Mouse (Mus musculus): ENCODE measurements around the gene Rsph1. TPM values are rescaled to one million over a fixed set of nuclear protein-coding genes. Genes with fewer than 3 reads are reported as not detected.

Rsph1 gene
- polyA plus RNA-seq, 1 experiment from 2014 or later: 2.4 TPM

- Histone ChIP-seq H3K4me2 (no peak overlapping the region), H3K9ac (no peak overlapping the region), H3K9me3 (replicated peaks) (no peaks in the 10 kb centered on the region), H3K36me3 (no peaks in the 10 kb centered on the region), H3K27me3 (no peaks in the 10 kb centered on the region), H3K4me1 (peaks cover 10% of the 10 kb centered on the region), H3K27ac (no peak overlapping the region), H3K4me3 (replicated peaks) (no peak overlapping the region)
- no peak for ATAC-seq (replicated peaks; ENCODE audit: low FRiP score)
- WGBS: 75% methylated on average over 6 of the region's 6 CpGs
These were observed 38.8 kb upstream of the Rsph1 start for GRCm38 (mm10) chr17:31315993-31316392.

GRCm38 (mm10) chr17:31315046-31315792 lies 38.0 kb upstream of the Rsph1 start:
- Histone ChIP-seq H3K27me3 (no peaks in the 10 kb centered on the region), H3K27ac (no peak overlapping the region), H3K4me3 (replicated peaks) (no peak overlapping the region), H3K4me2 (no peak overlapping the region), H3K4me1 (peaks cover 10% of the 10 kb centered on the region), H3K9ac (no peak overlapping the region), H3K36me3 (no peaks in the 10 kb centered on the region), H3K9me3 (replicated peaks) (no peaks in the 10 kb centered on the region)
- no peak for ATAC-seq (replicated peaks; ENCODE audit: low FRiP score)
- WGBS: 37% methylated on average over 13 of the region's 13 CpGs

GRCm38 (mm10) chr17:31312648-31313047 lies 35.5 kb upstream of the Rsph1 start:
- WGBS: 52% methylated on average over 10 of the region's 10 CpGs
- no peaks in the 10 kb centered on the region for H3K9me3 ChIP-seq (replicated peaks)
- no peak for ATAC-seq (replicated peaks; ENCODE audit: low FRiP score)
- peaks cover 10% of the 10 kb centered on the region for H3K4me1 ChIP-seq
- no peak overlapping the region for H3K27ac ChIP-seq
- H3K4me3 ChIP-seq (replicated peaks): no peak overlapping the region
- no peaks in the 10 kb centered on the region for H3K36me3 ChIP-seq
- no peak overlapping the region for H3K9ac ChIP-seq
- H3K4me2 ChIP-seq: no peak overlapping the region
- no peaks in the 10 kb centered on the region for H3K27me3 ChIP-seq

- no peaks in the 10 kb centered on the region for H3K27me3 ChIP-seq
- no peak overlapping the region for H3K9ac ChIP-seq
- no peaks in the 10 kb centered on the region for H3K36me3 ChIP-seq
- no peaks in the 10 kb centered on the region for H3K9me3 ChIP-seq (replicated peaks)
- no peak overlapping the region for H3K4me2 ChIP-seq
- peaks cover 10% of the 10 kb centered on the region for H3K4me1 ChIP-seq
- H3K27ac ChIP-seq: no peak overlapping the region
- no peak for ATAC-seq (replicated peaks; ENCODE audit: low FRiP score)
- 77% methylated on average over 9 of the region's 9 CpGs for WGBS
- no peak overlapping the region for H3K4me3 ChIP-seq (replicated peaks)
These were observed 33.9 kb upstream of the Rsph1 start for GRCm38 (mm10) chr17:31311047-31311446.

GRCm38 (mm10) chr17:31309281-31309793 lies 32.2 kb upstream of the Rsph1 start:
- H3K9ac ChIP-seq: no peak overlapping the region
- no peaks in the 10 kb centered on the region for H3K27me3 ChIP-seq
- H3K4me2 ChIP-seq: no peak overlapping the region
- WGBS: 42% methylated on average over 6 of the region's 6 CpGs
- ATAC-seq (replicated peaks; ENCODE audit: low FRiP score): no peak
- no peaks in the 10 kb centered on the region for H3K9me3 ChIP-seq (replicated peaks)
- no peak overlapping the region for H3K27ac ChIP-seq
- H3K4me1 ChIP-seq: peaks cover 17% of the 10 kb centered on the region
- no peak overlapping the region for H3K4me3 ChIP-seq (replicated peaks)
- no peaks in the 10 kb centered on the region for H3K36me3 ChIP-seq

- 96% methylated on average over 7 of the region's 7 CpGs for WGBS
- H3K36me3 ChIP-seq: no peaks in the 10 kb centered on the region
- H3K4me1 ChIP-seq: peaks cover 17% of the 10 kb centered on the region
- H3K4me2 ChIP-seq: no peak overlapping the region
- H3K9ac ChIP-seq: no peak overlapping the region
- H3K9me3 ChIP-seq (replicated peaks): no peaks in the 10 kb centered on the region
- ATAC-seq (replicated peaks; ENCODE audit: low FRiP score): no peak
- no peak overlapping the region for H3K4me3 ChIP-seq (replicated peaks)
- H3K27ac ChIP-seq: no peak overlapping the region
- no peaks in the 10 kb centered on the region for H3K27me3 ChIP-seq
These were observed 31.2 kb upstream of the Rsph1 start for GRCm38 (mm10) chr17:31308291-31308816.

- Histone ChIP-seq H3K27me3 (no peaks in the 10 kb centered on the region), H3K9ac (no peak overlapping the region), H3K4me3 (replicated peaks) (no peak overlapping the region), H3K36me3 (no peaks in the 10 kb centered on the region), H3K9me3 (replicated peaks) (no peaks in the 10 kb centered on the region), H3K4me1 (peaks cover 15% of the 10 kb centered on the region), H3K4me2 (no peak overlapping the region), H3K27ac (no peak overlapping the region)
- ATAC-seq (replicated peaks; ENCODE audit: low FRiP score): no peak
- 76% methylated on average over 3 of the region's 3 CpGs for WGBS
These were observed 30.6 kb upstream of the Rsph1 start for GRCm38 (mm10) chr17:31307756-31308155.

GRCm38 (mm10) chr17:31305776-31306120 lies 28.6 kb upstream of the Rsph1 start:
- WGBS: 52% methylated on average over 5 of the region's 5 CpGs

GRCm38 (mm10) chr17:31304895-31305775 lies 28.0 kb upstream of the Rsph1 start:
- Histone ChIP-seq H3K36me3 (no peaks in the 10 kb centered on the region), H3K4me1 (peaks cover 12% of the 10 kb centered on the region), H3K27me3 (no peaks in the 10 kb centered on the region), H3K4me2 (no peak overlapping the region), H3K9me3 (replicated peaks) (no peaks in the 10 kb centered on the region), H3K4me3 (replicated peaks) (no peak overlapping the region), H3K9ac (no peak overlapping the region), H3K27ac (peak overlapping the region; percentile 48; the same call in 1 of the 2 replicates)
- WGBS: 44% methylated on average over 12 of the region's 12 CpGs
- no peak for ATAC-seq (replicated peaks; ENCODE audit: low FRiP score)

More at GRCm38 (mm10) chr17:31305776-31306120, 28.6 kb upstream of the Rsph1 start:
- no peak overlapping the region for H3K4me2 ChIP-seq
- H3K4me3 ChIP-seq (replicated peaks): no peak overlapping the region
- peaks cover 12% of the 10 kb centered on the region for H3K4me1 ChIP-seq
- H3K36me3 ChIP-seq: no peaks in the 10 kb centered on the region
- H3K27me3 ChIP-seq: no peaks in the 10 kb centered on the region
- no peak for ATAC-seq (replicated peaks; ENCODE audit: low FRiP score)
- H3K9ac ChIP-seq: no peak overlapping the region
- H3K9me3 ChIP-seq (replicated peaks): no peaks in the 10 kb centered on the region
- no peak overlapping the region for H3K27ac ChIP-seq

GRCm38 (mm10) chr17:31303401-31303800 lies 26.2 kb upstream of the Rsph1 start:
- Histone ChIP-seq H3K4me1 (peaks cover 12% of the 10 kb centered on the region), H3K9me3 (replicated peaks) (no peaks in the 10 kb centered on the region), H3K36me3 (no peaks in the 10 kb centered on the region), H3K27ac (no peak overlapping the region), H3K9ac (no peak overlapping the region), H3K27me3 (peaks cover 3% of the 10 kb centered on the region; the same call in 1 of the 2 replicates), H3K4me3 (replicated peaks) (no peak overlapping the region), H3K4me2 (no peak overlapping the region)
- WGBS: 88% methylated on average over 4 of the region's 4 CpGs
- no peak for ATAC-seq (replicated peaks; ENCODE audit: low FRiP score)

GRCm38 (mm10) chr17:31300736-31301135 lies 23.6 kb upstream of the Rsph1 start:
- Histone ChIP-seq H3K27me3 (peaks cover 19% of the 10 kb centered on the region), H3K27ac (no peak overlapping the region), H3K4me2 (no peak overlapping the region), H3K4me1 (peaks cover 34% of the 10 kb centered on the region), H3K36me3 (no peaks in the 10 kb centered on the region), H3K9me3 (replicated peaks) (no peaks in the 10 kb centered on the region), H3K9ac (no peak overlapping the region), H3K4me3 (replicated peaks) (no peak overlapping the region)
- no peak for ATAC-seq (replicated peaks; ENCODE audit: low FRiP score)
- 61% methylated on average over 3 of the region's 3 CpGs for WGBS

- Histone ChIP-seq H3K27me3 (peaks cover 26% of the 10 kb centered on the region), H3K4me2 (no peak overlapping the region), H3K27ac (no peak overlapping the region), H3K9me3 (replicated peaks) (no peaks in the 10 kb centered on the region), H3K4me1 (peaks cover 34% of the 10 kb centered on the region), H3K9ac (no peak overlapping the region), H3K36me3 (no peaks in the 10 kb centered on the region), H3K4me3 (replicated peaks) (no peak overlapping the region)
- no peak for ATAC-seq (replicated peaks; ENCODE audit: low FRiP score)
- WGBS: 90% methylated on average over 4 of the region's 4 CpGs
These were observed 22.8 kb upstream of the Rsph1 start for GRCm38 (mm10) chr17:31299981-31300380.
